Mouse (Mus musculus): ENCODE measurements around the gene Man2a2. TPM values are rescaled to one million over a fixed set of nuclear protein-coding genes. Genes with fewer than 3 reads are reported as not detected.
A peak's percentile ranks its signal among the peaks of the same experiment; 100 is the strongest.
"Not testable (repeated sequence)": the region's sequence is repeated elsewhere in the genome, so short reads cannot be mapped to it uniquely, and the experiment has no call there.

Man2a2 gene
- polyA plus RNA-seq, 1 experiment from 2014 or later, result 25.2 TPM

DNA sequence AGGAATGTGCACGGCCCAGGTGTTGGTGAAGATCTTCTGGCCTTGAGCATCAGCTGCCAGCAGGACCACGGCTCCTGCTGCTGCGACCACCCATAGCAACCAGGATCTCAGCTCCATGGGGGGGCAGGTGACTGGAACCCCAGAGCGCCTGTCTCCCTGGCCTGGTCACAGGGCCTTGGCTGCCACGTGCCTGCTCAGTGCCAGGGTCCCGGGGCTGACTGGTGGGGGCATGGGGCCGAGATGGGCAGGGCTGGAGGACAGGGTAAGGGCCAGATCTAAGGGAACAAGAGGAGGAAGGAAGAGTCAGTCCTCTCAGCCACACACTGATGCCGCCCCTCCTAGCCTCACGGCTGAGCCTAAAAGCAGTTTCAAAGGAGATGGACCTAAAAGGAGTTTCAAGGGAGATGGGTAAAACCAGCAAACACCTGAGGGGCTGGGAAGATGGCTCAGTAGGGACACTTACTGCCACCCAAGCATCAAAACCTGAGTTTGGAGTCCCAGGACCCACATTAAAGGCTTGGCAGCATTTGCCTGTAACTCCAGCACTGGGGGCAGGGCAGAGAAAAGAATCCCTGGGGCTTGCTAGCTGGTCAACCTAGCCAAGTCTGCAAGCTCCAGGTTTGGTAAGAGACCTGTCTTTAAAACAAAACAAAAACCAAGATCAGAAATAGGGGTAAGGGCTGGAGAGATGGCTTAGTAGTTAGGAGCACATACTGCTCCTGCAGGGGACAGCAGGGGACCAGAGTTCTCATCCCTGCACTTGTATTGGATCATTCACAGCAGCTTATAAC is 27.7 kb upstream of the Man2a2 start:
- no peak overlapping the region for H3K9ac ChIP-seq
- H3K9me3 ChIP-seq (replicated peaks), result no peaks in the 10 kb centered on the region
- peaks cover 42% of the 10 kb centered on the region for H3K4me1 ChIP-seq
- no peak overlapping the region for H3K27ac ChIP-seq (replicated peaks)
- WGBS, result 75% methylated on average over 9 of the region's 9 CpGs
- H3K36me3 ChIP-seq, result peaks cover 40% of the 10 kb centered on the region
- H3K4me3 ChIP-seq (replicated peaks), result no peak overlapping the region
- H3K4me2 ChIP-seq (replicated peaks), result no peak overlapping the region
- H3K27me3 ChIP-seq, result no peaks in the 10 kb centered on the region
- ATAC-seq (ENCODE audit: insufficient number of reproducible peaks, low FRiP score, low TSS enrichment, low read depth), result no peak

DNA sequence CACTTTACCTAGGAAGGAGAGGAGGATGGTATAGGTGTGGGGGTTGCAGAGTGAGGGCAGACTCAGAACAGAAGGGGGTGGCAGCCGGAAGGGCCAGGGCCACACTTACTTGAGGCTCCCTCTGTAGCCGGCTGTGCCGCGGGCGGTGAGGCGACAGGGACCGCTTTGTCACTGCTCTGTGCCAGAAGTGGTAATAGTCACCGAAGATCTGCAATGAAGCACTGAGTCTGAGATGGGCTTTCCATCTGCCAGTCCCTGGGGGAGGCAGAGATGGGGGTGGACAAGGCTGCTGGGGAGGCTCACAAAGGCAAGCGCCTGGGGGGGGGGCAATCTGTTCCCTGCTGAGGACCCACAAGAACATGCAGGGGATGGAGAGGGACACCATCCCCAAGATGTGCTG is 26.8 kb upstream of the Man2a2 start:
- no peak overlapping the region for H3K9ac ChIP-seq
- 91% methylated on average over 9 of the region's 9 CpGs for WGBS
- H3K36me3 ChIP-seq, result peaks cover 49% of the 10 kb centered on the region
- H3K4me1 ChIP-seq, result peaks cover 33% of the 10 kb centered on the region
- ATAC-seq (ENCODE audit: insufficient number of reproducible peaks, low FRiP score, low TSS enrichment, low read depth), result no peak
- no peak overlapping the region for H3K27ac ChIP-seq (replicated peaks)
- H3K4me3 ChIP-seq (replicated peaks), result no peak overlapping the region
- no peak overlapping the region for H3K4me2 ChIP-seq (replicated peaks)
- H3K27me3 ChIP-seq, result no peaks in the 10 kb centered on the region
- no peaks in the 10 kb centered on the region for H3K9me3 ChIP-seq (replicated peaks)

DNA sequence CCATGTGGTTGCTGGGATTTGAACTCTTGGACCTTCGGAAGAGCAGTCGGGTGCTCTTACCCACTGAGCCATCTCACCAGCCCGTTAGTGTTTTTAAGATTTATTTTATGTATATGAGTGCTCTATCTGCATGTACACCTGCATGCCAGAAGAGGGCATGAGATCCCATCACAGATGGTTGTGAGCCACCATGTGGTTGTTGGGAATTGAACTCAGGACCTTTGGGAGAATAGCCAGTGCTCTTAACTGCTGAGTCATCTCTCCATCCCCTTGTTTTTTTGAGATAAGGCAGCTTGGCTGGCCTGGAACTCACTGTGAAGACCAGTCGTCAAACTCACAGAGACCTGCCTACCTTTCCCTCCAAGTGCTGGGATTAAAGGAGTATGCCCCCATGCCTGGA is 25.3 kb upstream of the Man2a2 start:
- not testable (repeated sequence) for H3K4me2 ChIP-seq (replicated peaks); ATAC-seq (ENCODE audit: insufficient number of reproducible peaks, low FRiP score, low TSS enrichment, low read depth); H3K4me3 ChIP-seq (replicated peaks); H3K27ac ChIP-seq (replicated peaks); H3K27me3 ChIP-seq; H3K9ac ChIP-seq; H3K9me3 ChIP-seq (replicated peaks)
- Histone ChIP-seq H3K36me3 (peaks cover 64% of the 10 kb centered on the region), H3K4me1 (peaks cover 28% of the 10 kb centered on the region)
- WGBS, result 89% methylated on average over 4 of the region's 4 CpGs

DNA sequence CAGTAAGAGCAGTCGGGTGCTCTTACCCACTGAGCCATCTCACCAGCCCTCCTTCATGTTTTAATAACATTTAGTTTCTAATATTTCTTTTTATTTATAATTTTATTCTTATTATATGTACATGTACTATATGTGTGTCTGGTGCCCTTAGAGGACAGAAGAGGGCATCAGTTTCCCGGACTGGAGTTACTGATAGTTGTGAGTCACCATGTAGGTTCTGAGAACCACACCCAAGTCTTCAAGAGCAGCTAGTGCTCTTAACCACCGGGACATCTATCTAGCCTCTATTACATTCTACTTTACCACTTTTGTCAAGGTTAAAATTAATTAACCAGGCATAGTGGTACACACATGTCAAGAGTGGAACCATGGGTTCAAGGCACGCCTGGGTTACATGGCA is 23.4 kb upstream of the Man2a2 start:
- no peak for ATAC-seq (ENCODE audit: insufficient number of reproducible peaks, low FRiP score, low TSS enrichment, low read depth)
- no peak overlapping the region for H3K4me2 ChIP-seq (replicated peaks)
- WGBS, result 86% methylated on average over 4 of the region's 4 CpGs

DNA sequence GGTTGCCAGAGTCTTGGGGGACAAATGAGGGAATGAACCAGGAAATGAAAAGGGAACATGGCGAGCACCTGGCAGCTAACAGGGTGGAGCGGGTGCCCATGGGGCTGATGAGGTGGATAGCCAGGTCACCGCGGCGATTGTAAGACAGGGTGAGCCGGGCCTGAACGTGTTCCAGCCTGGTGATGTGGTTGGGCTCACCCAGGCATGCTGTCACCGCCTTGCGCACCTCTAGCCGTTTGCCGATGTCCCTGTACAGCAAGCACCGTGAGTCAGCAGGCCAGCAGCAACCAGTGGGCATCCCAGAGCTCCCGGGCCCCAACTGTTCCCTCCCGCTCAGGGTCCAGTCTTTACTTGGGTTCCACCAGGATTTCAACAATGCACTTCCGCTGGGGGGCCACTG is 20.9 kb upstream of the Man2a2 start:
- Histone ChIP-seq H3K36me3 (peaks cover 74% of the 10 kb centered on the region), H3K4me3 (replicated peaks) (no peak overlapping the region), H3K27ac (replicated peaks) (no peak overlapping the region), H3K4me2 (replicated peaks) (no peak overlapping the region), H3K27me3 (no peaks in the 10 kb centered on the region), H3K9me3 (replicated peaks) (no peaks in the 10 kb centered on the region), H3K9ac (no peak overlapping the region), H3K4me1 (peaks cover 19% of the 10 kb centered on the region)
- ATAC-seq (ENCODE audit: insufficient number of reproducible peaks, low FRiP score, low TSS enrichment, low read depth), result no peak
- 87% methylated on average over 15 of the region's 15 CpGs for WGBS

More for the DNA sequence above, 23.4 kb upstream of the Man2a2 start:
- Histone ChIP-seq H3K9ac (no peak overlapping the region), H3K27ac (replicated peaks) (no peak overlapping the region), H3K36me3 (peaks cover 83% of the 10 kb centered on the region), H3K4me3 (replicated peaks) (no peak overlapping the region), H3K4me1 (peaks cover 10% of the 10 kb centered on the region), H3K27me3 (no peaks in the 10 kb centered on the region), H3K9me3 (replicated peaks) (no peaks in the 10 kb centered on the region)

DNA sequence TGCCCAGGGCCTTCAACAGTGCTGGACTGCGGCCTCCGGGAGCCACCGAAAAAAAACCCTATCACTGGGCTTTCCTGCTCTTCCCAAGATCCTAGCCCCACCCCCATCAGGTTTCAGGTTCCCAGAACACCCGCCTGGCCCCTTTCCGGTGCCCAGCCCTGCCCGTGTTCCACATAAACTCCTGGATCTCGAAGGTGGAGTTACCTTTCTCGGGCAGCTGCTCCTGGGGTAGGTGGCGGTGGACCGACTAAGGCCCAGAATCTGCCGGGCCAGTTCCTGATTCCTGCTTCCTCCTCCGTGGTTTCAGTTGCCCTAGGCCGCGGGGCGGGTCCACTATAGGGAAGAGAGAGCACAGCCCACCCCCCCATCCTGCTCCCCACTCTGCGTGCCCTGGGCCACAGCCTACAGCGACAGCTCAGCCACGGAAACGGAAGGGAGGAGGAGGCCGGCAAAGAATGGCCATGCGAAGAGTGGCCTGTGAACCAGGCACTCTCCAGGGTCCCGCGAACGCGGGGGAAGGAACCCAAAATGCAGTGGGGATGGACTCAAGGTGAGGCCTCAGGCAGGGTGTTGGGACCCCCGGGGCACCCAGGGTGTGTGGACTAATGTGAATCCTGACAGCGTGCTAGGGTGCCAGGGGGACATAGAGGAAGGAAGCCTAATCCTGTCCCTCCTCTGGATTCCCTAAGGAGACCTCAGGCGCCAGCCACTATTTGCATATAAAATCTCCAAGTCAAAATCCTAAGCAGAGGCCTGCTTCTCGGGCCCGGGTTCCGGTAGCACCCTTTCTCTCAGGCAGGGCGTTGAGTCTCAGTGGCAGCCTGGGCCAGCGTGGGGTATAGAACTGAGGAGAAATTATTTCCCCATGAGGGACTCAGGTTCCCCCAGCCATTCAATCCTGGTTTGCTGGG is 16.7 kb upstream of the Man2a2 start, which contains the start of gene Fes:
Gene Fes, minus strand, starts transcription at position 314 of the 911 bp plus-strand sequence.
- Histone ChIP-seq H3K27me3 (no peaks in the 10 kb centered on the region), H3K27ac (replicated peaks) (peak within 1 kb of the TSS; percentile 74), H3K4me1 (peaks cover 29% of the 10 kb centered on the region), H3K36me3 (peaks cover 37% of the 10 kb centered on the region), H3K9ac (peak within 1 kb of the TSS; percentile 39; the same call in 1 of the 2 replicates), H3K9me3 (replicated peaks) (no peaks in the 10 kb centered on the region), H3K4me3 (replicated peaks) (peak within 1 kb of the TSS; percentile 35), H3K4me2 (replicated peaks) (peak within 1 kb of the TSS; percentile 49)
- peak; percentile 47 for ATAC-seq (ENCODE audit: insufficient number of reproducible peaks, low FRiP score, low TSS enrichment, low read depth)
- 9% methylated on average over 33 of the region's 33 CpGs for WGBS

DNA sequence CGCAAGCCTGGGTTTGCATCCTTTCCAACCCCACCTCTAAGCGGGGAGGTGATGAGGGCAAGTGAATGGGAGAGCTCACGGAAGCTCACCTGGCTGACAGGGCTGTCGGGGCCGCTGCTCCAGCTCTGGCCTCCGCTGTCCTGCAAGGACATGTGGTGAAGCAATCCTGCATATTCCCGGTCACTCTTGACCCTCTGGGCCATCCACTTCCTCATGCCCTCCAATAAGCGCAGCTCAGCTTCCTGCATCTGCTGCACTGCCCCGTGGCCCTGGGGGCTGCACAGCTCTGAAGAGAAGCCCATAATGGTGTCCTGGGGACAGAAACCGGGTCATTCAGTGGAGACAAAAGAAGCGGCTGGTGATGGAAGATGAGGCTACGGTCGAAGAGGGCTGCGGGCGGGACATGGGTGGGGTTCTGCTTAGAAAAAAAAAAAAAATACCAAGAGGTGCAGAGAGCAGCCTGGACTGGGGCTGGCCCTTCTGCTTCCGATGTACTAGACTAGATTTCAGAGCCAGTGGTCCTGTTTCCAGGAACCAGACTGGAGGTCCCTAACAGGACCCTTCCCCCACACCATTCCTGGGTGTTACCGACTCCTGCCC is 16.0 kb upstream of the Man2a2 start:
- WGBS, result 36% methylated on average over 17 of the region's 17 CpGs
- peak overlapping the region; percentile 74 for H3K27ac ChIP-seq (replicated peaks)
- H3K9me3 ChIP-seq (replicated peaks), result no peaks in the 10 kb centered on the region

DNA sequence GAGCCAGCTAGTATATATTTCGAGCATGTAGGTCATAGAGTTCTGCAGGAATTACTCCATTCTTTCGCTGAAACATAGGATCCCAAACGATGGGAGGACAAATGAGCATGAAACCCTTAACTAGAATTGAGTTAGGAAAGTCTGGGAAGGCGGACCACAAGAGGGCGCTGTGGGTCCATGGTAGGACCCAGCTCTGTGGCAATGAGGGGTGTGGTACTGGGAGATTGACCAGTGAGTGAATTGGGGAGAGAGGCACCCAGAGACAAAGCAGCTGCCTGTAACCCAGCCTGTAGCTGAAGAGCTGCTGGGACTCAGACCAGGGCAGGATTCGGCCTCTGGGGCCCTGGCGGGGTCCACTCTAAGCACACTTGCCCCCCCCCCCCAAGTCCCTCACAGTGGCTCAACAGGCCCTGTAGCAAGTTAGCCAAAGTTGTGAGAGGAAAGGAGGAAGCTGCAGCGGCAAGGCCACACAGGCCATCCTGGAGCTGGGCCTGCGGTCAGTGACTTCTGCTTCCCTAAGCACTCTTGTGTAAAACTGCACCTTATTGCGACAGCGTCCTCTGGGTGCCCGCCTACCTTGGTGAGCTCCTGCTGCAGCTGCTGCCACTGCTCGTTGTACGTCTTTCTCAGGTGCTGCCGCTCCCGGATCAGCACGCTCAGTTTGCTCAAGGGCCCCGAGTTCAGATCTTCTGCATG is 15.2 kb upstream of the Man2a2 start:
- WGBS, result 34% methylated on average over 18 of the region's 18 CpGs
- peak; percentile 66; the same call in 1 of the 2 replicates for ATAC-seq (ENCODE audit: insufficient number of reproducible peaks, low FRiP score, low TSS enrichment, low read depth)
- H3K4me3 ChIP-seq (replicated peaks), result peak overlapping the region; percentile 35; the same call in 1 of the 2 replicates
- H3K9ac ChIP-seq, result no peak overlapping the region
- peaks cover 37% of the 10 kb centered on the region for H3K36me3 ChIP-seq
- H3K4me2 ChIP-seq (replicated peaks), result peak overlapping the region; percentile 49
- H3K4me1 ChIP-seq, result peaks cover 29% of the 10 kb centered on the region
- H3K9me3 ChIP-seq (replicated peaks), result no peaks in the 10 kb centered on the region
- peak overlapping the region; percentile 74; the same call in 1 of the 2 replicates for H3K27ac ChIP-seq (replicated peaks)
- no peaks in the 10 kb centered on the region for H3K27me3 ChIP-seq

More for the DNA sequence above, 16.0 kb upstream of the Man2a2 start:
- Histone ChIP-seq H3K9ac (no peak overlapping the region), H3K4me1 (peaks cover 29% of the 10 kb centered on the region), H3K4me3 (replicated peaks) (peak overlapping the region; percentile 35), H3K36me3 (peaks cover 37% of the 10 kb centered on the region), H3K27me3 (no peaks in the 10 kb centered on the region), H3K4me2 (replicated peaks) (peak overlapping the region; percentile 49)
- no peak for ATAC-seq (ENCODE audit: insufficient number of reproducible peaks, low FRiP score, low TSS enrichment, low read depth)

DNA sequence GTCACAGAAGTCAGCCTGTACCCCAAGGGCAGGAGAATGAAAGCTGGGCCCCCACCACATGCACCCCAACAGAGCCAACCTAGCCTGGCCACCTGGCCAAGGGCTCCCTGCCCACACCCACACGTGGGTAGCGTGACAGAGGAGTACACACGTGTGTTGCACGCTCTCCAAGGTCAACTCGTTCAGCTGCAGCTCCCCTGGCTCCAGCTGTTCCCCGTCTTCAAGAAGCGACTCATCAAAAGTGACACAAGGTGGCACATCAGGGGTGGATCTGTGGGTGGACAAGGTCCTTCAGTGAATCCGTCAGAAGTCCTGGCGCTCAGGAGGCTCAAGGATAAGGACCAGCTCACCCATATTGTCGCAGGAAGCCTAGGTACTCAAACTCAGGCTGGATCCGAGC is 11.7 kb upstream of the Man2a2 start:
- Histone ChIP-seq H3K36me3 (peaks cover 42% of the 10 kb centered on the region), H3K27me3 (no peaks in the 10 kb centered on the region), H3K4me2 (replicated peaks) (no peak overlapping the region), H3K4me3 (replicated peaks) (no peak overlapping the region), H3K4me1 (peaks cover 17% of the 10 kb centered on the region), H3K9me3 (replicated peaks) (no peaks in the 10 kb centered on the region), H3K27ac (replicated peaks) (no peak overlapping the region), H3K9ac (no peak overlapping the region)
- WGBS, result 70% methylated on average over 11 of the region's 11 CpGs
- no peak for ATAC-seq (ENCODE audit: insufficient number of reproducible peaks, low FRiP score, low TSS enrichment, low read depth)

DNA sequence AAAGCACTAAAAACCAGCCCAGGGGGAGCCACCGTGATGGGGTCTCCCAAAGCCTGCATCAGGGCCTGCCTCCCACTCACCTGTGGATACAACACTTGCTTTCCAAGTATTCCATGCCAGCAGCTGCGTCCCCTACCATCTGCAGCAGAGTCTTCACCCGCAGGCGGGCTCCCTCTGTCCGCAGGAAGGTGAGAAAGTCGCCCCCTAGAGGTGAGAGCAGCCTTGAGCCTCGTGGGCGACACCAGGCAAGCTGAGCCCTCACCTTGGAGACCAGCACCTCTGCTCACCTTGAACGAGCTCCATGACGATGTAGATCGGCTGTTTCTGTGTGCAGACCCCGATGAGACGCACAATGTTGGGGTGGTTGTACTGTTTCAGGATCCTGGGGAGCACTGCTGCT is 8.4 kb upstream of the Man2a2 start:
- no peaks in the 10 kb centered on the region for H3K4me1 ChIP-seq
- WGBS, result 57% methylated on average over 13 of the region's 13 CpGs
- peaks cover 42% of the 10 kb centered on the region for H3K36me3 ChIP-seq
- no peaks in the 10 kb centered on the region for H3K27me3 ChIP-seq
- H3K4me2 ChIP-seq (replicated peaks), result no peak overlapping the region
- no peak for ATAC-seq (ENCODE audit: insufficient number of reproducible peaks, low FRiP score, low TSS enrichment, low read depth)
- no peaks in the 10 kb centered on the region for H3K9me3 ChIP-seq (replicated peaks)
- H3K27ac ChIP-seq (replicated peaks), result no peak overlapping the region
- no peak overlapping the region for H3K4me3 ChIP-seq (replicated peaks)
- H3K9ac ChIP-seq, result no peak overlapping the region
